Mouse (Mus musculus) kidney, adult 8-10 months (tissue): ENCODE results near the gene Tekt1.

Source experiments
- DNase-seq, 2 experiments: peaks; one replicate each; pipeline ENCODE4 v3.0.0; 2022

Gene Tekt1

GRCm38 (mm10) chr11:72342549-72343237, 19.5 kb downstream of the Tekt1 start:
- peak; percentile 62 to 78 for DNase-seq

GRCm38 (mm10) chr11:72339716-72340115, 22.5 kb downstream of the Tekt1 start:
- DNase-seq, result no peak

GRCm38 (mm10) chr11:72338437-72338871, 23.8 kb downstream of the Tekt1 start:
- peak in 1 of 2 experiments; percentile 38 for DNase-seq

- no peak for DNase-seq
These were observed 25.5 kb downstream of the Tekt1 start for GRCm38 (mm10) chr11:72336726-72337125.

GRCm38 (mm10) chr11:72334653-72335052, 27.6 kb downstream of the Tekt1 start:
- no peak for DNase-seq

- DNase-seq, result no peak
These were observed 29.1 kb downstream of the Tekt1 start for GRCm38 (mm10) chr11:72332951-72333667.

- no peak for DNase-seq
These were observed 36.5 kb downstream of the Tekt1 start for GRCm38 (mm10) chr11:72325701-72326100.

GRCm38 (mm10) chr11:72324431-72324830, 37.8 kb downstream of the Tekt1 start:
- peak in 1 of 2 experiments; percentile 56 for DNase-seq

- DNase-seq, result no peak
These were observed 44.2 kb downstream of the Tekt1 start for GRCm38 (mm10) chr11:72318026-72318425.

- no peak for DNase-seq
These were observed 47.9 kb downstream of the Tekt1 start, which contains the start of gene Fbxo39 for GRCm38 (mm10) chr11:72314151-72314895. TSS of gene Fbxo39 (plus strand) at chr11:72314444.

GRCm38 (mm10) chr11:72311355-72312001, 50.8 kb downstream of the Tekt1 start:
- no peak for DNase-seq

- DNase-seq, result no peak
These were observed 51.8 kb downstream of the Tekt1 start for GRCm38 (mm10) chr11:72310491-72310890.

- DNase-seq, result no peak
These were observed 53.3 kb downstream of the Tekt1 start for GRCm38 (mm10) chr11:72308982-72309381.

GRCm38 (mm10) chr11:72307461-72307860, 54.8 kb downstream of the Tekt1 start:
- DNase-seq, result no peak

GRCm38 (mm10) chr11:72302230-72302629, 60.0 kb downstream of the Tekt1 start:
- peak; percentile 26 to 28 for DNase-seq

GRCm38 (mm10) chr11:72301334-72301733, 60.9 kb downstream of the Tekt1 start, which contains the start of gene Xaf1:
TSS of gene Xaf1 (plus strand) at chr11:72301629.
- DNase-seq, result peak; percentile 61 to 63
